Mouse (Mus musculus) CH12.LX (cell line): ENCODE measurements around the gene Fa2h.

Experiments used
- CTCF ChIP-seq, 2 experiments: IDR thresholded peaks in 1 of 2; conservative IDR thresholded peaks in 1 of 2; 2 replicates each; pipeline ENCODE4 v1.5.1; 2011 to 2012; ENCODE audit warnings: low read depth in 2 of 2, low read length in 2 of 2, improper control_type of control experiment in 1 of 2, inconsistent platforms in 1 of 2, mild to moderate bottlenecking in 1 of 2, moderate library complexity in 1 of 2
- E2F4 ChIP-seq: IDR thresholded peaks from 2 replicates; pipeline ENCODE4 v1.6.1; 2011; ENCODE audit warnings: low read depth, low read length, improper control_type of control experiment; ENCODE audit not compliant: insufficient replicate concordance
- HCFC1 ChIP-seq: IDR thresholded peaks from 2 replicates; pipeline ENCODE4 v1.6.1; 2012; ENCODE audit warnings: low read depth, mild to moderate bottlenecking, inconsistent platforms, low read length, improper control_type of control experiment
- JUND ChIP-seq: conservative IDR thresholded peaks from 2 replicates; pipeline ENCODE4 v1.6.1; 2011; ENCODE audit warnings: low read depth, low read length, improper control_type of control experiment
- MAFK ChIP-seq: IDR thresholded peaks from 2 replicates; pipeline ENCODE4 v1.6.1; 2011; ENCODE audit warnings: low read length, improper control_type of control experiment; ENCODE audit not compliant: insufficient replicate concordance
- MAX ChIP-seq: IDR thresholded peaks from 2 replicates; pipeline ENCODE4 v1.6.1; 2011; ENCODE audit warnings: low read length, improper control_type of control experiment
- MYC ChIP-seq: IDR thresholded peaks from 2 replicates; pipeline ENCODE4 v1.6.1; 2011; ENCODE audit warnings: low read depth, mild to moderate bottlenecking, improper control_type of control experiment, low read length
- POLR2A ChIP-seq: IDR thresholded peaks from 2 replicates; pipeline ENCODE4 v1.6.1; 2011; ENCODE audit warnings: low read depth, mild to moderate bottlenecking, improper control_type of control experiment, low read length
- USF1 ChIP-seq: IDR thresholded peaks from 2 replicates; pipeline ENCODE4 v1.6.1; 2014; ENCODE audit warnings: low read depth, mild to moderate bottlenecking, inconsistent platforms, low read length, improper control_type of control experiment

DNA sequence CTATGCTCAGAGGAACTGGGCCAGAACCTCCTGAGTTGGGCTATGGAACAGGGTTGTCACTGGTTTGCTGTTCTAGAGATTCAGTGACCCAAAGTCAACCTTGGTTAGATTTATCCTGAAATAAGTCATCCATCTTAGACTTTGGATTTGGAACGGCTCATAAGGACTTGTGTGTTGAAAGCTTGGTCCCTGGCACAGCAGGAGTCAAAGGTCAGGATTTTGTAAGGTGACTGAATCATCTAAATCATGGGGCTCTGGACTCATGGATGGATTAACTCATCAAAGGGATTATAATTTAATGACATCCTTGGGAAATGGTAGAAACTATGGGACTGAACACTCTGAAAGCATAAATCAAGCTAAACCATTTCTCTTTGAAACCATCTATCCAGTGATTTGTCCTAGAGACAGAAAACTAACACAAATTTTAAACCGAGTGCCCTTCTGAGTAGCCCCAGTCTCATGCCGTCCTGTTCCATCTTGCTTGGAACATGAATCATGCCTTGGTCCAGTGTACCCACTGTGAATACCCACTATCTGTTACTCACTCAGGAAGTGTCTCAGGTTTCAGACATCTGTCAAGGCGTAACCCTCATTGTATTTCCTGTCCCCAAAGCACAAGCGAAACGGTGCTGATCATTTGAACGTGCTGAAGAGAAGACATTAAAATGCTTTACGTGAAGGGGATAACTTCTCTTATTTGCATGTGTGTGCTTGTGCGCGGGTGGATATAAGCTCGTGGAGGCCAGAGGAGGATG is 41.6 kb upstream of the Fa2h start:
- no peak for TF ChIP-seq CTCF (conservative IDR thresholded peaks at IDR 0.05 in 1 of 2, IDR thresholded peaks at IDR 0.05 in 1 of 2; ENCODE audit: low read depth in 2 of 2, low read length in 2 of 2)
- TF ChIP-seq MAX: no peak
- no peak for TF ChIP-seq POLR2A
- no peak for TF ChIP-seq MAFK
- no peak for TF ChIP-seq JUND
- no peak for TF ChIP-seq E2F4
- no peak for TF ChIP-seq HCFC1
- TF ChIP-seq USF1: no peak
- TF ChIP-seq MYC: no peak
